Mouse (Mus musculus) Muller cell, postnatal 12 days (primary cell): ENCODE measurements at regions not wholly inside any gene's neighbourhood (a gene's known extent, or its start where the extent isn't known, plus 50 kb on each side); places are given as distances from the start of the nearest gene placed in this dataset.
"Not testable (repeated sequence)": the region's sequence is repeated elsewhere in the genome, so short reads cannot be mapped to it uniquely, and the experiment has no call there.

Source experiments
- DNase-seq: peaks from one replicate; pipeline ENCODE4 v3.0.0-alpha.2; 2015; ENCODE audit errors: inconsistent ontology term

- not testable (repeated sequence) for DNase-seq
Measured at GRCm38 (mm10) chr7:62572316-62572715, 108.0 kb upstream of the Peg12 start.

- DNase-seq = no peak
Measured at GRCm38 (mm10) chr7:62571759-62572158, 107.4 kb upstream of the Peg12 start.

- DNase-seq = peak; percentile 16
Measured at GRCm38 (mm10) chr7:62542187-62542586, 77.9 kb upstream of the Peg12 start.
